Mouse (Mus musculus): ENCODE data around the gene Rap1gap2. TPM values are rescaled to one million over a fixed set of nuclear protein-coding genes. Genes with fewer than 3 reads are reported as not detected.

Rap1gap2 gene
- total RNA-seq, 2 experiments from 2014 or later, result 18.7 to 28.8 TPM

DNA sequence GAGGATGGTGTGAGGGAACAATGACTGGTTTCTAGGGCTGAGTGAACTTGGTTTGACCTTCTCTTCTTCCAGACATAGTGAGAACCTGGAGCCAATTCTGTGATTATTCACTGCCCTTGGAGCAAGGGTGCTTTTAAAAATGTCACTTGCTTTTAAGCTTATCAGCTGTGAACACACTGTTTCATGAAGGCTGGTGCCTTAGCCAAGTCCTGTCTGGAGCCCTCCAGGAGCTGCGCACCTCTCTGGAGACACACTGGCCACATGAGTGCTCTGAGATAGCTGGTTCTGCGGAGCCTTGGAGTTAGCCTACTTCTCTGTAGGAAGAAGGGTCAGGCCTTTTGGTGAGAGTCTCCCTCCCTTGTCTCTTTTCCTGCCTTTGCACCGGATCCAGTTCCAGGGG is 95.7 kb downstream of the Rap1gap2 start:
- no peak for DNase-seq (ENCODE audit: low spot score in 2 of 2)

DNA sequence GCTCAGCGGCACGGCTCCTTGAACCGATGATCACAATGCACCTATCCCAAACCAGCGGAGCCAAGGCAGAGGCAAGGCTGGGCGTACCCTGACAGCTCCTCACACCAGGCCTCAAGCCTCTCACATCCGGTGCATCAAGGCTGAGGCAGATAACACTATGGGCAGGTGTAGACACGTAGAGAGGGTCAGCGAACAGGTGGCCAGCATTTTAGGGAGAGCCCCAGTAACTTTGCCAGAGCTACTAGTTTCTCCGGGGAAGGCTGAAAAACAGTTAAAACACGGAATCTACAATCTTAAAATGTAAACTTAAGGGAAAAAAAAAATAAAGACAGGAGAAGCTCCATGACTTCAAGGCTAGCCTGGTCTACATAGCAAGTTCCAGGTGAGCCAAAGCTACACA is 98.1 kb downstream of the Rap1gap2 start:
- DNase-seq (ENCODE audit: low spot score in 2 of 2), result no peak

DNA sequence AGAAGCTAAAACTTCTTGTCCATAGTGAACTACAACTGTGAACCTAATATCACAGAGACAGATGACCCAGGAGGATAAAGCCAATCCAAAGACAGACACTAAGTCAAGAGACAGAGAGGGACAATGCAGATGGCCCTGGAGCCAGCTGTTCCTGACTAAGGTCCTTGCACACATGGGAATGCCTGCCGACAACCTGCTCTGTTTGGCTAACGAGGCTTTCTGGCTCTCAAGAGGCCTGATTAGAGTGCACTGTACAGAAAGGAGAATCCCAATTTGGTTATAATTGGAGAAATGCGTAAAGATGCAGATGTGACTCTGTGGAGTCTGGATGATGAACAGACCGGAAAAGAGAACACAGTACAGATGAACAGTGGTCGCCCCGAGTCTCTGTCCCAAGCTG is 104.4 kb downstream of the Rap1gap2 start:
- no peak for DNase-seq (ENCODE audit: low spot score in 2 of 2)

DNA sequence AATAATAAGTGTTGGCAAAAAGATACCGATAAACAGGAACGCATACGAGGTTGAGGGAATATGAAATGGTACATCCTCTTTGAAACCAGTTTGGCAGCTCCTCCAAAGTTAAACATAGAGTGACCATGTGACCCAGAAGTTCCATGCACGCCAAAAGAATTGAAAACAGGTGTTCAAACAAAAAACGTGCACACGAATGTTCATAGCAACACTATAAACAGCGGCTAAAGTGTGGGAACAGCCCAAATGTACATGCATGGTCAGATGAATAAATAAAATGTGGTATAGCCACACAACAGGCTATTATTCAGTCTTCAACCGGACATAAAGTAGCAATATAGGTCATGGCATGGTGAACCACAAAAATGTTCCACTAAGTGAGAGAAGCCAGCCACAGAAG is 108.2 kb downstream of the Rap1gap2 start:
- DNase-seq (ENCODE audit: low spot score in 2 of 2), result no peak

DNA sequence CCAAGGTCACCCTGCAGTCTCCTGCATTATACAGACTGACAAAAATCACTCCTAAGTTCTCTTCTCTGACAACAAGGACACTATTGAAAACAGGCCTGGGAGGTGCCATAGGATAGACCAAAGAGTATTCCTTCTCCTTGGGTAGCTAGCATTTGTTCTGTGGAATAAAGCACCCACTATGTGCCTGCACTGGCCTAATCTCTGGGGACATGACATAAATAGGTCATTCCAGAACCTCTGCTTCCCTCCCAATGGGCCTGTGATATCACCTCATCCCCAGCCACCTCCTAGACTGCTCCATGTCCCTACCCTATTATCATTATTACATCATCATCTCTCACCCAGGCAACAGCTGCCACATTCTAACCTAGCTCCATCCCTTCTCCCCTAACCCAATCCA is 108.7 kb downstream of the Rap1gap2 start:
- no peak for DNase-seq (ENCODE audit: low spot score in 2 of 2)

DNA sequence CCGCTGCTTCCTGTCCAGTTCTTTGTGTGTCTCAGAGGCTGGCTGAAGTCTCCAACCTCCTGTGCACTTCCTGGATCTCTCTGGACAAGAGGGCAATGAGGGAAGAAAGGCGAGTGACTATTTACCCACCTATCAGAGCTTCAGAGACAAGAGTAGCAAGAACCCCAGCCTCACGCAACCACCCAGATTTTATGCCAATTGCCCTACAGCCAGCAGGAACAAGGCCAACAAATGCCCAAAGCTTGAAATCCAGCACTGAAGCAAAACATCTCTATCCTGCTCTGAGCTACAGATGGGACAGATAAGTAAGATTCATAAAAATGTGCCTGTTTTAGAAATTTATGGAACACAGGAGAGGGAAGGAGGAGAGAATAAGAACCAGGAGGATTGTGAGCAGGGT is 109.7 kb downstream of the Rap1gap2 start:
- no peak for DNase-seq (ENCODE audit: low spot score in 2 of 2)

DNA sequence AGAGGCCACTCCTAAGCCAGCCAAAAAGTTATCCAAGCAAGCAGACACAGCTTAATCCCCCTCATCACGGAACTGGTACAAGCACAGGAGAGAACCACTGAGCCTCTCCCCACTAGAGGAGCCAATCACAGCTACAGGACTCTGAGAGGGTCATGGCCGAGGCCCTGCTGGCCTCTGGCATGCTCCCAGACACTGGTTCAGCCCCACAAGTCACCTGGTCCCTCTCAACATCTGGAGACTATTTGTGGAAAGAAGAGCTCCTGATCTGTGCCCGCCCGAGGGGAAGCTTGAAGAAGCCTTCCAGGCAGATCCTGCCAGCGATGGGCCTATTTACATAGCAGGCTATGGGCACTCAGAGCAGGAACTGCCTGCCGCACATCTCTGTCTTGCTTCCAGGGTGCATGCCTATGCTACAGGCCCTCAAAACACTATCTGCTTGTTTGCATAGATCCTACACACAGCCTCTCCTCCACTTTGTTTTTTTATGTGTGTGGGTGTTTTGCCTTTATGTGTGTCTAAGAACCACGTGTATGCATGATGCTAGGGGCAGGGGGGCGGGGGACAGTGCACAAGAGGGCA is 111.1 kb downstream of the Rap1gap2 start:
- DNase-seq (ENCODE audit: low spot score in 2 of 2), result no peak

DNA sequence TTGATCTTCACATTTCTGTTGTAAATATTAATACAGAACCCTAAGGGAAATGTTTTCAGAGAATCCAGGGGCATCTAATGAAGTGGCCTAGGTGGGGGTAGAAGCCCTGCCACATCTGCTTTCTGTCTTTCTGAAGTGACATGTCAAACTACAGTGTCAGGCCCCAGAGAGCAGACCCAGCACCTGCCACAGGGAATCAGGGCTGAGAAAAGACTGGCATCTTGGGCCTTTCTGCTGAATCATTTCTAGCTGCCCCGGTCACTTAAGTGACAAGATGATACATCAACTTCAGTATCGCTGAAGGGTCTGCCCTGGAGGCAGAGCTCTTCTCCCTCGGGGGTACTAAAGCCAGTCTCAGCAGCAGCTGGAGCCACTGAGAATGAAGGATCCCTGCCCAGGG is 111.7 kb downstream of the Rap1gap2 start:
- no peak for DNase-seq (ENCODE audit: low spot score in 2 of 2)

DNA sequence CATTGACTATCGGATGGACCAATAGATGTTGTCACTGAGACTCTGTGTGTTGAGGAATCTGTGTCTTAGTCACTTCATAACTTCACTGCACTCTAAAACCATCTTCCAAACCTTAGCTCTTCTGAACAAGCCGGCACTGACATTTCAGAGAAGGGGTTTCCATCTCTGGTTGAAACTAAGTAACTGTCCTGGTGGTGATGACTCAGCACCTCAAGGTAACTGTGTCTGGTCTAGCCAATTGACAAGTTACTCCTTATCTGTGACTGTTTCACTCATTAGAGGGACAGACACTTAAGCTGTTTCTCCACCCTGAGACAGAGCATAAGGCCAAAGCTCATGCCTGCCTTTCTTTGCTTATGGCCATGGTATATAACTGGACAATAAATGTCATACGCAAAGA is 114.1 kb downstream of the Rap1gap2 start:
- no peak for DNase-seq (ENCODE audit: low spot score in 2 of 2)

DNA sequence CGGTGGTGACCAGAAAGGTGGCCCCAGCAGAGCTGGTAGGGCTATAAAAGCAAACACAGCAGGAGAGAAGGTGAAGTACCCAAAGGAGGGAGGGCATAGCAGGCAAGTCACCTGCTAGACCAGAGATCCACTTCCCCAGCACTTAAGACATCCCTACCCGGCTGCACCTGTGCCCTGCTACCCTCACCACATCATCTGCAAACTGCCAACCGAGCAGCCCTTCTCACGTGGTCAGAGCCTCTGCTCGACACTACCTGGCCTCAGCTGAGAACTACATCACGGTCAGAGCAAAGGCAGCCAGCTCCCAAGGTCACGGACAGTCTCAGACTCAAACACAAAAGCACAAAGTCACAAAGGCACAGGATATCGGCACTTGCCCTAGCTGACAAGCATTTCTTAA is 116.8 kb downstream of the Rap1gap2 start:
- no peak for DNase-seq (ENCODE audit: low spot score in 2 of 2)

DNA sequence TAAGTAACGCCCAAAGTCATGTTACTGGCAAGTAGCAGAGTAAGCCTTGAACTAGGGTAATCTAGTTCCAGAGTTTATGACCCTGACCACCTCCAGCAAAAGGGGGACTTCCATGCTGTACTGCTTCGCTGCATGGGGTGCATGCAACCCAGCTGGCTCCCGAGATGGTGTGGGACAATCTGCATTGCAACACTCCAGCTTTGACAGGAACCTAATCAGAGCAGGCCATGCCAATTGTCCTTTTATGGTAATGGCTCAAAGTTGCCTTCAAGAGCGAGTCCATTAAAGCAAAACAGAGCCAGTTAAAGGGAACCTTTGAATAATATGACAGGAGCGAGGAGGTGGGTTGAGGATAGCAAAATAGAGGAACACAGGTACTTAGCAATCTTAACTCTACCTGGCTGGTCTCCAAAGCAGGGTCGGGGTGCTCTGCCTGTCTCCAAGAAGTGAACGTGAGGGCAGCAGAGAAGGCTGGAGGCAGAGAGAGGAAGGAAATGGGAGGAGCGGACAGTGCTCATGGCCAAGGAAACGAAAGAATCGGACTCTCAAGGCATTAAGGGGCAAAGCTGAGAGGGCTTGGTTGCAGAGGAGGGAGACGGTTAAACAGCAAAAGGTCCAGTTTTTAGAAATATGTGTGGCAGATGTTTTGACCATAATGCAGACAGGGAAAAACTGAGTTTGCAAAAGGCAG is 117.4 kb downstream of the Rap1gap2 start:
- no peak for DNase-seq (ENCODE audit: low spot score in 2 of 2)

DNA sequence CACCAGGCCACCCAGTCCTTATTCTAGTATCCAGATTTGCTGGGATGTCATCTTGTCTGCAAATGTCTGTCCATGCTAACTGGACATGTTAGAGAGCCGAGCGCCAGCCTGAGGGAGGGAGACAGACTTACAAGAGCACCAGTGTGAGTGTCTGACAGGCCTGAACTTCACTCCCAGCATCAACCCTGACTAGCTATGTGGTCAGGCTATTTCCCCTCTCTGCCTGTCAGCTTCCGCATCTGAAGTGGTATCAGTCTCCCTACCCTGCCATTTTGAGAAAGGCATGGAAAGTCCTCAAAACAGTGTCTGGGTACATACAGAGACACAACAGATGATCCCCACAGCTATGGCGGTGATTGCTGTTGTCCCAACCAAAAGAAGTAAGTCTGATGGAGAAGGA is 119.6 kb downstream of the Rap1gap2 start:
- no peak for DNase-seq (ENCODE audit: low spot score in 2 of 2)

DNA sequence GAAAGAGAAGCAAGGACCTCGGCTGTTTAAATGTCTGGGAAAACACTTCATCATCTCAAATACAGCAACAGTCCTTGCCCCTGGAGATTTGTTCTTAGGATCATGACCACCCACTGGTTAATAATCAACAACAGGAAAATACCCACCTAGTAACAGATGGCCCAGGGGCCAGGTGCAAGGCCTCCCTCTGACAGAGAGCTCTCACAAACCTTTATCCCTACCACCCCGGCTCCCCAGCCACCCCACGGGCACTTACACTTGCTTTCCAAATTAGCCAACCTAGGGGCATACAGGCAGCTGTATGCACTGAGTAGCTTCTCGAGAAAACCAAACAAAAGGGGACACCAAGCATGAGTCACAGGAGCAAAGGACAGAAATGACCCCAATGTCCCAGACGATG is 121.5 kb downstream of the Rap1gap2 start:
- DNase-seq (ENCODE audit: low spot score in 2 of 2), result no peak

DNA sequence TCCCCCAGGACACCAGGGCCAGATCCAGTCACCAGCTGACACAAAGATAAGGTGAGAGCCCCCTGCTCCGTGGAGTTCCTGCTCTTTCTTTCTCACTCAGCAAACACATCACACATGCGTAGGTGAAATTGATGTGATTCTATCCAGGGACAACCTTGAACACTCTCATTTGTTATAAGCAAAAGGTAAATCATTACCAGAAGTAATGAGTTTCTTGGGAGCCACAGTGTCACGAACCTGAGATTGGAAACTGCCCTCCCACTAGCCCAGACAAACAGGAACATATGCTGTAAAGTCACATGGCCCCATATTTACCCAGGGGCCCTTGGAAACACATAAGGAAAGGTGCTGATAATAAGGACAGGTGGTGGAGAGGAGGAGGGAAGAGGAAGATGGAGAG is 122.8 kb downstream of the Rap1gap2 start:
- DNase-seq (ENCODE audit: low spot score in 2 of 2), result no peak

DNA sequence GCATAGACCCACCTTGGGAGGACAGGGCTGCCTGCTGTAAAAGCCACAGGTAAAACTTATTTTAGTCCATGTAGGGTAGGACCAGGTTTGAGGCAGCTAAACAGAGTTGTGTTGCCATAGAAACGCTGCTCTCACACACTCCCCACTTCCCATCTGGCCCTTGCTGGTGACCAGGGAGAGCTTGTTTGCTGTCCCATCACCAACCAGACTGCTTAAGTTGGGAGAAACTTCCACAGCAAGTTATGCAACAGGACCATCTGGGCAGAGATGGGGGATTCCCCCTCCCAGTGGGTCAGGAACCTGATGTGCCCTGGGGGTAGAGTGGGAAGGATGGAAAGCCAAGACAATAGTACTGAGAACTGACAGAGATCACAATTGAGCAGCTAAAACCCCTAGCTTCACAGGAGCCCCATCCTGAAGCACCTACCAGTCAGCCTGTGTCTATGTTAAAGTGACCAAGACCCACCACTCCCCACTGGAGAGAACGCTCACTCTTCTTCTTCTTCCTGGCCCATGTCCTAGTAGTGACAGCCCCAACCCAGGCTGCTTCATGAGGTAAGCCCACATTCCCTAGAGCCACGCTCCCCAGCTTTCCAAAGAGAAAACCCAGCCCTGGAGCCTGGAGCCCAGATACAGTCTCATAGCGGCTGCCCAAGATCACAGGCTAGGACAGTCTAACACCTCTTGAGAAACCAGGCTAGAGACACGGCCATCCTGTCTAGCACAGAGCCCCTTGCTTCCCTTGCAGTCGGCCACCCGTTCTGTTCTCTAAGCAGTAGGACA is 125.1 kb downstream of the Rap1gap2 start:
- DNase-seq (ENCODE audit: low spot score in 2 of 2), result no peak

DNA sequence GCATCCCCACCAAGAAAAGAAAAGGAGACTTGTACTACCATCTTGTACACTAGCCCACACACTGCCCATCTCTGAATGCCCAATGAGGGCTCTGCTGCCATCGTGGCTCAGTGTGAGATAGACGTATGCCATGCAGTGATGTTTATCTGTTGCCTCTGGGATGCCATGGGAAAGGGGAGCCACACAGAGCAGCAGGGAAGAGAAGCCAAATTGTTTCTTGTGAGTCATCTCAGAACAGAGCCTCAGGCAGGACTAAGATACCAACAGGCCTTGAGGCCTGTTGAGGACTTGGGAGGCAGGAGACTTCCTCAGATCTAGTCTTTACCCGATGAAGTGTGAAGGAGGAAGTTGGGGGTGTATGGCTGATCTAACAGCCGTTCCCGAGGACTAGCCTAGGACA is 126.8 kb downstream of the Rap1gap2 start:
- no peak for DNase-seq (ENCODE audit: low spot score in 2 of 2)

DNA sequence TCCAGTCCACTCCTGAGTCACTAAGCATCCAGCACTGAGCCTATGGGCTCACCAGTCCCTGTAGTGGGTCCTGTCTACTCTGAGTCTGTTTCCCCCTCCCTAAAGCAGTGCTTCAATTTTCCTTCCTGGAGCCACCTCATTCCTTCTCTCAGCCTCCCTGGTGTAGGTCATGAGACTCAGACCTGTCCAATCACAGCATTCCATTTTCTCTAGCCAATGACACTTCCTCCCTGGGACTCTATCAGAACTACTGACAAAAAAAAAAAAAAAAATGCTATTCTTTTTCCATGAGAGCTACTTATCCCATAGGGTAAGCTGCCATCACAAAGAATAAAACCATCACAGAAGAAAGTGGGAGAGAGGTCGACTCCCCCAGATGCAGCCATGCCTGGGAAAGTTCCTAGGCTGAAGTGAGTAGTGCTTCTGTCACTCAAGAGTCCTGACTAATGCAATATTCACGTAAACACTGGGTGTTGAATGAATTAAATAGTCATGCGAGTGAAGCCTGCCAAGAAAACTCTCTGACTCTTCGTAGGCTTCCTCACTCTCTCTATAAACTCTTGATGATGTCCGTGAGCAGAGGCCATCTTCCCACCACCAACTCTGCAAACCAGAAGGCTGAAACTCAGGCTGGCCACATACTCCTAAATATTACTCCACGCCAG is 127.4 kb downstream of the Rap1gap2 start:
- DNase-seq (ENCODE audit: low spot score in 2 of 2), result no peak

DNA sequence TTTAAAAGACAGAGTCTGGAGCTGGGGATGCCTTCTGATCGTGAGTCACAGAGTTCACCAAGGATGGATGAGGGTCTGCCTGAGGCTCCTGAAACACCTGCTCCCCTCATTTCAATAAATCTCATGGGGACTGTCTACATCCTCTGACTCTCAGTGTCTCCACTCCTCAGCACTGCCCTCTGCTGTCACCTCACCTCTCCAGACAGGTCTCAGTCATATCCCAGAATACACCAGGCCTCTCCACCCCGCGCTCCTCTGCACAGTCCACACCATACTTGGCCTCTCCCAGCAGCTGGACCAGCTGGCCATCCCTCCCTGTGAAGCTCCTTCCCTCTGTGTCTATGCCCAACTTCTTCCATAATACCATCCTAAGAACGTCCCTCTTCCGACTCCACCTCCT is 128.9 kb downstream of the Rap1gap2 start:
- DNase-seq (ENCODE audit: low spot score in 2 of 2), result no peak

DNA sequence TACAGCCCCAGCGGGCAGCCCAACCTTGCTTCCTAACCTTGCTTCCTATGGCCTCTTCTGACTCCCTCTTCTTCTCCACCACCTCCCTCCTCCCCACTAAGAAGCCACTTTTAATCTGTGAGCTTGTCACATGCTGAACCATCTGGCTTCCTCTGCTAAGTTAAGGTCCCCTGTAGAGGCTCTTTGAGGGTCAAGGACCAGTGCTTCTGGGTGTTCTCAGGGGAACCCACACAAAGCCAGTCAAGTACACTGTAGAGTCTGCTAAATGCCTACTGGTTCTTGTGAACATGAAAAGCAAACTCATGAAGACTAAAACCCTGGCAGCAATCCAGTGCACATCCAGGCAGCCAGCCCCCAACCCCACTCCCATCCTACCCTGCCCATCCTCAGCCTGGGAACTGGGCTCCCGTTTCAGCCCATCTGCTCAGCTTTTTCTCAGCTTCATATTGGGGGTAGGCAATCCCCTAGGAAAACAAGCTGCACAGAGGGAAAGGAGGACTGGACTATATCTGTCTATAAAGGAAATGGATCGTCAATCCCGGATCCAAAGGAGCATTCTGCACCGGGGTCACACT is 130.9 kb downstream of the Rap1gap2 start:
- DNase-seq (ENCODE audit: low spot score in 2 of 2), result no peak

DNA sequence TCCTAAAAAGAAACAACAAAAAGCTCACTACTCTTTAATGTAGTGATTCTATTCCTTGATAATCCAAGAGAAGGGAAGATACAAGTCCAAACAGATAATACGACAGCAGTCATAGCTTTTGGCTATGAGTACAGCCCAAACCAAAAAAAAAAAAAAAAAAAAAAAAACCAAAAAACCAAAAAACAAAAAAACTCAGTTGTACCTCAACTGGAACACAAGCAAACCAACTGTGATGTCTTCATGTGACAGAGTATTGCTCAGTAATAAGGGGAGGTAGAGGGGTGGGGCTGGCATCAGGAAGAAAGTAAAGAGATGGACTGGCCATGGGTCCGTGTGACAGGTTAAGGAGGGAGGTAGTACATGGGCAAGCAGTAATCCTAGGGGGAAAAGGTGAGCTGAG is 131.8 kb downstream of the Rap1gap2 start:
- DNase-seq (ENCODE audit: low spot score in 2 of 2), result no peak

DNA sequence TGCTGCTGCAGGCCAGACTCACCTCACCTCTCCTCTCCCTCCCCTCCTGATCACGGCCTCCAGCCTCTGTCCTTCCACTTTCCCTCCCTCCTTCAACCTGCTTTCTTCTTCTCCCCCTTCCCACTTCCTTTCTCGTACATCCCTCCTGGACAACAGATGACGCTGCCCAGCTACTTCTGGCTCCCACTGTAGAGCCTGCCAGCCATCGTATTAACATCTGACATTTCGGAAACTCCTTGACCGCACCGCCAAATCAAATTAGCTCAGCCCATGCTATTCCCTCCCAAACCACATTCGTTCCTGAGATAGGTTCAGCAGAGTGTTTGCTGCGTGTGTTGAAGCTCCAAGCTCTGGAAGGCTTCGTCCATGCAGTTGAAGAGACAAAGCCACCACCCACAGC is 138.0 kb downstream of the Rap1gap2 start:
- DNase-seq (ENCODE audit: low spot score in 2 of 2), result no peak

DNA sequence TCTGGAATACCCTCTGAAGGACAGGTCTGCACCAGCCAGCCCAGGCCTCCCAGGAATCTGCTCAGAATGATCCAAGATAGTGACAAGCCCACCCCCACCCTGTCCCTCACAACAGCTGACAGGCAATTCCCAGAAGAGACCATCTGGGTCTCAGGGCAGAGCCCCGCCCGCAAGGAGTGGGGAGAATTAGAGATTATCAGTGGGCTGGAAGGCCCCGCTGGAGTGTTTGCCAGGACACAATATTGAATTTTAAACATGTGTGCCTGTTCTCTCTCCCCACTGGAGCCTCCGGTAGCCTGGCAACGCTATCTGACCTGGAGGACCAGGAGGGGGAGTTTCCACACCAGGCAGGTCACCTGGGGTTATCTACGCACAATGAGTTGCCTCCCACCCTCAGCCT is 142.5 kb downstream of the Rap1gap2 start:
- DNase-seq (ENCODE audit: low spot score in 2 of 2), result no peak

Measured in adrenal gland, postnatal 4 days (tissue).